Mouse (Mus musculus): Measurements from ENCODE around the gene Speer4d. TPM values are rescaled to one million over a fixed set of nuclear protein-coding genes. Genes with fewer than 3 reads are reported as not detected.
"Not testable (repeated sequence)": the region's sequence is repeated elsewhere in the genome, so short reads cannot be mapped to it uniquely, and the experiment has no call there.

Gene Speer4d
- not detected for total RNA-seq (2022)

- not testable (repeated sequence) for DNase-seq
Observed at GRCm38 (mm10) chr5:15618764-15619163, at the start of gene Speer4d. Gene Speer4d, plus strand, starts transcription at chr5:15619064.

- not testable (repeated sequence) for DNase-seq
Observed at GRCm38 (mm10) chr5:15573735-15574134, 45.1 kb upstream of the Speer4d start.

GRCm38 (mm10) chr5:15577033-15577432, 41.8 kb upstream of the Speer4d start, which contains the start of gene Gm21083:
Gene Gm21083, plus strand, starts transcription at chr5:15577333.
- not testable (repeated sequence) for DNase-seq

- not testable (repeated sequence) for DNase-seq
Observed at GRCm38 (mm10) chr5:15586351-15586750, 32.5 kb upstream of the Speer4d start.

GRCm38 (mm10) chr5:15588291-15588690, 30.6 kb upstream of the Speer4d start:
- DNase-seq: not testable (repeated sequence)

- not testable (repeated sequence) for DNase-seq
Observed at GRCm38 (mm10) chr5:15590635-15591034, 28.2 kb upstream of the Speer4d start.

- not testable (repeated sequence) for DNase-seq
Observed at GRCm38 (mm10) chr5:15591577-15591976, 27.3 kb upstream of the Speer4d start.

- not testable (repeated sequence) for DNase-seq
Observed at GRCm38 (mm10) chr5:15598831-15599230, 20.0 kb upstream of the Speer4d start.

- not testable (repeated sequence) for DNase-seq
Observed at GRCm38 (mm10) chr5:15600342-15600741, 18.5 kb upstream of the Speer4d start.

GRCm38 (mm10) chr5:15601481-15601880, 17.4 kb upstream of the Speer4d start:
- DNase-seq: not testable (repeated sequence)

GRCm38 (mm10) chr5:15601960-15602359, 16.9 kb upstream of the Speer4d start:
- not testable (repeated sequence) for DNase-seq

GRCm38 (mm10) chr5:15602424-15602947, 16.4 kb upstream of the Speer4d start:
- DNase-seq: not testable (repeated sequence)

GRCm38 (mm10) chr5:15603008-15603407, 15.9 kb upstream of the Speer4d start:
- not testable (repeated sequence) for DNase-seq

- not testable (repeated sequence) for DNase-seq
Observed at GRCm38 (mm10) chr5:15603585-15603984, 15.3 kb upstream of the Speer4d start.

GRCm38 (mm10) chr5:15606677-15607076, 12.2 kb upstream of the Speer4d start:
- DNase-seq: not testable (repeated sequence)

- not testable (repeated sequence) for DNase-seq
Observed at GRCm38 (mm10) chr5:15610695-15611094, 8.2 kb upstream of the Speer4d start.

GRCm38 (mm10) chr5:15616195-15616594, 2.7 kb upstream of the Speer4d start:
- DNase-seq: not testable (repeated sequence)

- DNase-seq: not testable (repeated sequence)
Observed at GRCm38 (mm10) chr5:15628136-15628535, 9.3 kb downstream of the Speer4d start.

- DNase-seq: not testable (repeated sequence)
Observed at GRCm38 (mm10) chr5:15630068-15630467, 11.2 kb downstream of the Speer4d start.

GRCm38 (mm10) chr5:15637637-15638036, 18.8 kb downstream of the Speer4d start:
- DNase-seq: not testable (repeated sequence)

GRCm38 (mm10) chr5:15645707-15646106, 26.8 kb downstream of the Speer4d start:
- DNase-seq: not testable (repeated sequence)

- DNase-seq: not testable (repeated sequence)
Observed at GRCm38 (mm10) chr5:15652334-15652733, 33.5 kb downstream of the Speer4d start.

GRCm38 (mm10) chr5:15656959-15657358, 38.1 kb downstream of the Speer4d start, which contains the start of gene 4930572O03Rik:
Gene 4930572O03Rik, minus strand, starts transcription at chr5:15657059.
- not testable (repeated sequence) for DNase-seq

- DNase-seq: not testable (repeated sequence)
Observed at GRCm38 (mm10) chr5:15663847-15664246, 45.0 kb downstream of the Speer4d start.

Data from adrenal gland, adult 8-10 months (tissue).